Mouse (Mus musculus): Measurements from ENCODE around the gene Gtf2f2. TPM values are rescaled to one million over a fixed set of nuclear protein-coding genes. Genes with fewer than 3 reads are reported as not detected.

Gtf2f2 gene
- total RNA-seq, 2 experiments from 2014 or later = 6.2 to 8.0 TPM

DNA sequence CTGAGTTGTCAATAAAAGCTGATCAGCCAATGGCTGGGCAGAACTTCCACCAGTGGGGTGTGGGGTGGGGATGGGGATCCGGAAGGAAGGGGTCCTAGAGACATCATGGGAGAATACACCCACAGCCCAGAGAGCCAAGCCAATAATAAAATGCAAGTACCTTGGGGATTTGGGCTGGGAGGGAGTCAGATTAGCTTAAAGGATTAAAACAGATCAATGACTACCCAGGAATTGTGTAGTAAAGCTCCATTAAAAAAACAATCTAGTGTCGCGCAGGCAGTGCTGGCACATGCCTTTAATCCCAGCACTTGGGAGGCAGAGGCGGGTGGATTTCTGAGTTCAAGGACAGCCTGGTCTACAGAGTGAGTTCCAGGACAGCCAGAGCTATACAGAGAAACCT, 5.7 kb downstream of the Gtf2f2 start:
- ATAC-seq (replicated peaks; ENCODE audit: low FRiP score, poor library complexity, severe bottlenecking) = no peak

DNA sequence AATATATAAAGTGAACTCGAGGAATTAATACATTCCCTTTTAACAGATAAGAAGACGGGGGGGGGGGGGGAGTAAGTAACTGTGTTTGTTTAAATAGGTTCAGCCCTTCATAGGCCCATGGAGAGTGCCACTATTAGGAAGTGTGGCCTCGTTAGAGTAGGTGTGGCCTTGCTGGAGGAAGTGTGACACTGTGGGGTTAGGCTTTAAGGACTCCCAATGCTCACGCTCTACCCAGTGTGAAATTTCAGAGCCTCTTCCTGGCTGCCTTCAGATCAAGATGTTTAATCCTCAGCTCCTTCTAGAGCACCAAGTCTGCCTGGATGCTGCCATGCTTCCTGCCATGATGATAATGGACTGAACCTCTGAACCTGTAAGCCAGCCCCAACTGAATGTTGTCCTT, 8.9 kb downstream of the Gtf2f2 start:
- no peak for ATAC-seq (replicated peaks; ENCODE audit: low FRiP score, poor library complexity, severe bottlenecking)

DNA sequence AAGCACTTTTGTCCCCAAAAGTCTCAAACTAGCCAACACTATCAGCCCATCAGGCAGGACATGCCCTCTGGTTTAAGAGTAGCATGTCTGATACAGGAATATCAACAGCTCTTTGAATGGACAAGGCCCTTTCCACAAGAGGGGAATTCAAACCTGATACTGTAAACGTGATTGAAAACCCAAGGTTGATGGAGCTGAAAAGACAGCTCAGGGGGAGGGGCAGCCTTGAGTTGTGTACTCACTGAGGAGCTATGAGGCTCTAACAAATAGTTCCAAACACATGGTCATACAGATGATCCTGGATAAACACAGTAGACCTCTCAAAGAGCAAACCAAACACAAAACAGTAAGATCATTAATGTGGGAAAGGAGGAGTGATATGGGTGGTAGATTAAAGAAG, 12.6 kb downstream of the Gtf2f2 start:
- no peak for ATAC-seq (replicated peaks; ENCODE audit: low FRiP score, poor library complexity, severe bottlenecking)

DNA sequence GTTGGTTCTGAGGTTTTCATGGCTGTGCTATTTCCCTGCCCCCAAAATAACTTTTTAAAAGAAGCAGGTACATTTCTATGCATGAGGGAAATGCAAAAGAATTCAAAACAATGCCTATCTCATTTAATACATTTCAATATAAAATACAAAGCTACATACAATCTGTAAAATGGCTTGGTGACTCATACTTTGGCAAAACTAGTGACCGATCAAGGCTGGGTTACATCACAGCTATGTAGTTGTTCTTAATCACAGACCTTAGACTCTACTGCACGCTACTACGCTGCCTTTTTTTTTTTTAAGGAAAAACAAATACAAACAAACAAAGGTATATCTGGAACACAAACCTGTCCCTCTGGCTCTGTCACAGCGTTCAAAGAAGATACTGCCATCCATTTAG, 18.3 kb downstream of the Gtf2f2 start:
- no peak for ATAC-seq (replicated peaks; ENCODE audit: low FRiP score, poor library complexity, severe bottlenecking)

DNA sequence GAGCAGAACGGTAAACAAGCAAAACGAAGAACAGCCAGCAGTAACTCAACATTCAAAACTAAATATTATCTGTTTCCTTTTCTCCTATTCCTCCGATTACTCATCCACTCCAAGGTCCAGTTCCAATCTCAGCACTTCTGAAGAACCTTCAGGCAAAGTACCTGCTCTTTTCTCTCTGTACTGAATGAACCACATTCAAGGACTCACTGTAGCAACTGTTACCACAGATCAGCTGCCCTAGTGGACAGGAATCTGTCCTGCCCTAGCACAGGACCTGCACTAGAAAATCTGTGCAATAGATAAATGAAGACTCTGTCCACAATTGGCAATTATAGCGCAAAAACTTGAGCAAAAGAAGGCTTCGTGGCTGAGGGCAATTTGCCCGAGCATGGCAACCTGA, 19.7 kb downstream of the Gtf2f2 start:
- ATAC-seq (replicated peaks; ENCODE audit: low FRiP score, poor library complexity, severe bottlenecking) = no peak

DNA sequence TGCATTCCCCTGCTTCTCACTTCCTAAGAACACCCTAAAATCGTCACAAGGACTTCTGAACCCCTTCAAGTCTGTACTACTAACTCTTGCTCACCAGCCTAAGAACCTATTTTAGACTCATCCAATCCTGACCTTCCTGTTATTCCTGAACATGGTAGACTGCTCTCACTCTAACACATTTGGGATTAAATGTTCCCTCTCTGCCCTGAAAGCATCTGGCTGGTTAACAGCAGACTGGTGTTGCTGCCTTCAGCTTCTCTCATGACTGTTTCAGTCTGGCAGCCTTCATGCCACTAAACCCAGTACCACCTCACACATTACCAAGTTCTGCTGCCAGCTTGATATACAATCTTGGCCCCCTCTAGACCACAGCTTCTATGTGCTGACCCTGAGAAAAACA, 21.5 kb downstream of the Gtf2f2 start:
- no peak for ATAC-seq (replicated peaks; ENCODE audit: low FRiP score, poor library complexity, severe bottlenecking)

DNA sequence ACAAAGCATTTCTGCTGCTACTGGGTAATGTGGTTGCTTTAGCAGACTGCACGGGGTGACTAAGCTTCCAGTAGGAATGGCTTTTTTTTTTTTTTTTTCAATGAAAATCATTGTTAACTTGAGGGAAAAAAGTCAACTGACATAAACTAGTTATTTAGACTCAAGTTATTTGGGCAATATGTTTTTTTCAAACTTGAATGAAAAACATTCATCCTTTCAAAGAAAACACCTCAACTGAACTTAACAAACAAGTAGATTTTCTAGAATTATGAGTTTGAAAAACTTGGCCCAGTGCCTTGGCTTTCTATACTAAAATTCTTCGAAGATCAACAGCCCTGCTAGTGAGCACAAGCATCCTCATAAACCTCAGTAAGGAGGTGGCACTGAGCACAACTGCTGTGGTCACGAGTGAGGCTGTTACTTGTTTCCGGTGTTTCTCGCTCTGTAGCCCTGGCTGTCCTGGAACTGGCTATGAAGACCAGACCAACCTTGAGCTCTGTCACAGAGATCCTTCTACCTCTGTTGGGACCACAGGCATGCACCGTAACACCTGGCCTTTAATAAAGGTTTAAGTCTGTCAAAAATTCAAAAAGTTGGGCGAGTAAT, 23.7 kb downstream of the Gtf2f2 start:
- no peak for ATAC-seq (replicated peaks; ENCODE audit: low FRiP score, poor library complexity, severe bottlenecking)

DNA sequence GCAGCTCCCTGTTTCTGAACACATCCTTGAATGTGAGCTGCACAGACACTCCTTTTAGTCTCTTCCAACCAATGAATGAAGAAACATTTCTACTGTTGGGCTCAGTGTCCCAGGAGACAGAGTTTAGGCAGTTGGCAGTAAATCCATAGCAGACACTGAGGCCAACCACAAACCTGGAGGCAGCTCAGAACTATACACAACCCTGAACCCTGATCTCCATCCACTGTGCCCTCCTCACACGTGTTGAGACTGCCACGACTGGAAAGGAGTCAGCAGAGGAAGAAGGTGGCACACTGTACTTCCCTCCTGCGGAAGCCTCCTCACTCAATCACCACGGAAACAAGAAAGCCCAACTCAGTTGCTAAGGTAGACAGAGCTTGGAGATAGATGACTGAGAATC, 25.6 kb downstream of the Gtf2f2 start:
- ATAC-seq (replicated peaks; ENCODE audit: low FRiP score, poor library complexity, severe bottlenecking) = no peak

DNA sequence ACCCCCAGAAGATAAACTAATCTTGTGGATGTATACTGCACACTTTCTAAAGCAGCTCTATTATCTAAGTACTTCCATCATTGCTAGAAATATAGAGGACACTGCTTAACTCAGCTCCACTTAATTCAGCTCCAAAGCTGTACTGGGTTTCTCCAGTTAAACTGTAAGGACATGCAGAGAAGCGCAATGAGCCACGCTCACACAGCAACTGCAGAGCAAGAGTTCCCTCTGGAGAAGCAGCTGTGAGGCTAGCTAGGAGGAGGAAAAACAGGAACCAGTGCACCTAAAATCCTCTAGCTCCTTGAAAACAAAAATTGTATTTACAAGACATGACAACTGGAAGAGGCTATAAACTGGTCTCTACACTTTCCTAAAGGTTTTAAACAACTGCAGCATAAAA, 26.8 kb downstream of the Gtf2f2 start:
- no peak for ATAC-seq (replicated peaks; ENCODE audit: low FRiP score, poor library complexity, severe bottlenecking)

DNA sequence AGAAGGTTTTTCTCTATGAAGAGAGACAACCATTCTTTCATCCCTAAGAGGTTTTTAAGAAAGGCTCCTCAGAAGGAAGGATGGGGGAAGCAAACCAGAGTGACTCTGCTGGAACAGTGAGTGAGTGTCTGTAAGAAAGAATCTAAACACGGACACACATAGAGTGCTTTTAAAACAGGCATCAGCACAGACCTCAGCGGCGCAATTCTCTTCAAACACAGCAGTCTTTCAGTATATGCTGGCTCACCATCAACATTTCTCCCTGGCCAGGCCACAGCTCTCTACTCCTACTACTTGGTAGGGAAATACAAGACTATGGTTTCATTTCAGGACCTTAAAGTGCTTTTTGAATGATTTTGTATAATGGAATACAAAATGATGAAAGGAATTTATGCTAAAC, 29.4 kb downstream of the Gtf2f2 start:
- no peak for ATAC-seq (replicated peaks; ENCODE audit: low FRiP score, poor library complexity, severe bottlenecking)

DNA sequence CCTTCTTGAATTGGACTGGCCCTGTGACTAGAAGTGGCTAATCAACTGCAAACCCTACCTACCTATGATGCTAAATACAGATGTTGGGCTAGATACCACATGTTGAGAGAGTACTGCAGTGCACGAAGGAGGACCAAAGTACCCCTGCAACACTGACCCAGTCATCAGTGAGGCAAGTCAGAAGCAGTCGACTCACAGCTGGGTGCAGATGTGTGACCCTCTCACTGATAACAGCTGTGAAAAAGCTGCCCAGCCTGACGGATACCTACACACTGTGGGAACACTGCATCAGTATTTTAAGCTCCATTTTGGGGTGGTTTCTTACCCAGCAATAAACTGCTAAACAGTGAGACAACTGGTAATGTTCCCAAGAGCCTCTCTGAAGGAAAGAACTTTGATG, 34.6 kb downstream of the Gtf2f2 start:
- ATAC-seq (replicated peaks; ENCODE audit: low FRiP score, poor library complexity, severe bottlenecking) = no peak

DNA sequence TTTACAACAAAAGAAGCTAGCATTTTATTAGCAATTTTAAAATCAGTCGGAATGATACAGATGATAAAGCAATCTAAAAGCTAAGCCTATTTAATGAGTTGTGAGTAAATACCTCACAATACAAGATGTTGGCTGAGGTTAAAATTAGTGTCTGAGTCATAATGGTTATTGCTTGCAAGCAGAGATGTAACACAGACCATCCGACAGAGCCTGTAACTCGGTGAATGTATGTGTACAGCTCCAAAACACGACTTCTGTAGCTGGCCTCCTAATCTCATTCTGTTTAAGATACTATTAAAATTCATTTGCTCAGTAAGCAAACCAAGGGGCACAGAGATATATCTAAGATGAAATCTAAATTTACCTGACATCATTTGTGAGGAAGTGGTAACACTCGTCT, 43.4 kb downstream of the Gtf2f2 start:
- ATAC-seq (replicated peaks; ENCODE audit: low FRiP score, poor library complexity, severe bottlenecking) = no peak

DNA sequence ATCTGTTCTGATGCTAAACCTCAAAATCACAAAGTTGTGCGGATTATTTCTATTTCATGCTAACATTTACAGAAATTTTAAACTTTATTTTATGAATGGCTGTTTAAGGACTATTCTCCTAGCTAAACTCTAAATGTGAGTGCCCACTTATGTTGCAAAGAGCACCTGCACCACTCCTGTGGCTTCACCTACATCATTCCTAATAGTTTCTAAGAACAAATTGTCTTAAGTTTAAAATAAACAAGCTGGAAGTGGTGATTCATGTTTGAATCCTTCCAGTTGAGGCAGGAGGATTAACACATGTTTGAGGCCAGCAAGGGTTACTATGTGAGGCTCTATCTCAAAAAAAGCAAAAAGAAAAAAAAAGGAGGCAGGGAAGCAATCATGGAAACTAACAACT, 46.2 kb downstream of the Gtf2f2 start:
- no peak for ATAC-seq (replicated peaks; ENCODE audit: low FRiP score, poor library complexity, severe bottlenecking)

DNA sequence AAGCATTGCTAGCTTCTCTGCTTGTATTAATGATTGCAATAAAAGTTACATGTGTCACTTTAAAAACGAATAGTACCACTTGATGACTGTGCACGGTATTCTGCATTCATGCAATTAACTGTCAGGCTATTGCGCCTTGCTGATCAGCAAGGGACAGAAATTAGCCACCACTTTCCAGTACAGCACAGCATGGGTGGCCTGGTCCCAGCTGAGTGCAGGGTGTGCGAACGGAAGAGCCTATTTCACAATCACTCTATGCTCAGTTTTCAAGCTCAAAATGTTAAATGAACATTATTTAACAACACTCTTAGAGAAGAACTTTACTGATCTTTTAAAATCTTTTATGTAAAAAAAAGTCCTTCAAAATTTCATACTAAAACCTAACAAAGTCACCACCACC, 46.7 kb downstream of the Gtf2f2 start:
- no peak for ATAC-seq (replicated peaks; ENCODE audit: low FRiP score, poor library complexity, severe bottlenecking)

DNA sequence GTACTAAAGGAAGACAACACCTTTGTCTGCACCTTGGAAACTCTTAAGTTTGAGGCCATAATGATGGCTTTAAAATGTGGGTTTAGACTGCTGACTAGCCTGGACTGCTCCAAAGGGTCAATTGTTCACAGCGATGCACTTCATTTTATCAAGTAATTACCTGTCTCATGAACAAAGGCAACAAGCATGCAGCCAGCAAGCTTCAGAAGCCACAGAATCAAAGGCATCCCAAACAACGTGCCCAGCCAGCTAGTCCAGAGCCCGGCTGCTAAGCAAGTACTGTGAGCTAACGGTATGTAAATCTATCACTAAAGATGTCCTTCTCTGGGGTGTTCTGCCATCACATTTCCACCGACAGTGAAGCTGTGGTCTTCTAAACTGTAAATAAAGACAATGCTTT, 47.5 kb downstream of the Gtf2f2 start:
- no peak for ATAC-seq (replicated peaks; ENCODE audit: low FRiP score, poor library complexity, severe bottlenecking)

DNA sequence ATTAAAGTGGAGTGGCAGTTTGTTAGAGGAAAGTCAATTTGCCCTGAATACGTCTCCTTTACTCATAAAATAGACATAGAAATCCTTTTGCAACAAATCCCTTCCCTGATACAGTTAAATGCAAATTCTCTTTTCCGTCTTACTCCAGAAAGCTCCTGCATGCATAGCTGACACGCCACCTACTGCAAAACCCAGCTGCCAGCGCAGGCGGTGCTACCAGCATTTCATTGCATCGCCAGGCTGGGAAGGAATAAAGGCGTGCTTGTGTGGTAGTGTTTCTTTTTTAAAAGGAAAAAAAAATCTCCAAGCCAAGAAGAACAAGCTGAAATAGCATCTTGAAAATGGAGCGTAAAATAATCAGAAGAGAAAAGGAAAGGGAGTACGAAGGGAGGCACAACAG, 48.4 kb downstream of the Gtf2f2 start:
- ATAC-seq (replicated peaks; ENCODE audit: low FRiP score, poor library complexity, severe bottlenecking) = no peak

DNA sequence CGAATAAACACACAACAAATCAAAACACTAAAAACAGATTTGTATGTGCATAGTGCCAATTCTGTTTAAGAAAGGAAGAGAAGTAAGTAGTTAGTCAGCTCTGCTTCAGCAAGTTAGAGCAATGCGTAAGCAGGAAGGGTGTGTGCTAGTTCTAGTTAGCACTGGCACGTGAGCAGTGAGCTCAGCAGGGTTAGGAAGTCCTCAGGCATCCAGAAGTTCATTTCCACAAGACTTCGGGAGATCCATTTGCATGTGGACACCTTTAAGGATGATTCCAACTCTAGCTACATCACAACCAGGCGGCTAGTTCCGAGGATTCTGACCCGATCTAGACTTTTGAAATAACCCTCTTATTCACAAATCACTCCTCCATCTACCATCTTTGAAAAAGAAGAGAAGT, 55.9 kb downstream of the Gtf2f2 start, which contains the start of gene Kctd4:
TSS of gene Kctd4 (plus strand) at position 244 of the 400 bp plus-strand sequence.
- ATAC-seq (replicated peaks; ENCODE audit: low FRiP score, poor library complexity, severe bottlenecking) = no peak

DNA sequence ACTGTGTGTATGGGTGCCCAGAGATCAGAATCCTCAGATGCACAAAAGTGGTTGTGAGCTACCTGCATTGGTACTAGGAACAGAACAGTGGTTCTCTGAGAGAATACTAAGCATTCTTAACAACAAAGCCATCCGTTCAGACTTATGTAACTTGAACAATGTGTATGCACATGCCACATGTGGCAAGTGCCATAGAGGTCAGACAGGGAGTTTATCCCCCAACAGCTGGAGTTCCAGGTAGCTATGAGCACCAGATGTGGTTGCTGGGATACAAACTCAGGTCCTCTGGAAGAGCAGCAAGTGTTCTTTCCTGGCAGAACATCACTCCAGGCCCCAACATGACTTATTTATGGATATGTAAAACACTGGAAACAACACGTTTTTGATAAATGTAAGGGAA, 57.7 kb downstream of the Gtf2f2 start:
- ATAC-seq (replicated peaks; ENCODE audit: low FRiP score, poor library complexity, severe bottlenecking) = no peak

DNA sequence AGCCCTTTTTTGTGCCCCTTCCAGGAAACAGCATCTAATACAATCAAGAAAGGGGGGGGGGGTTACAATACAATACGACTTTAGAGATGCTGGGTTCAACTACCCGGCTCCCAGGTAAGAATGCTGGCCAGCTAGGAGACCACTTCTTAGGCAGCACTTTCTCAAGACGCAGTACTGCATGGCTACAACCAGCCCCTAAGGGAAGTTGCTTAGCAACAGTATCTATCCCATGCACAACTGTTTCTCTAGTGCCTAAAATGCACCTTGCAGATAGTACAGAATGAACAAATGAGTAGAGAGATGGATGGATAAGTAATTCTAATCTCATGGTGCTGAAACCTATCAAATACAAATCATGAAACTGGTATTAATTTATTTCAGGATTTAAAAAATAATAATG, 63.0 kb downstream of the Gtf2f2 start:
- no peak for ATAC-seq (replicated peaks; ENCODE audit: low FRiP score, poor library complexity, severe bottlenecking)

DNA sequence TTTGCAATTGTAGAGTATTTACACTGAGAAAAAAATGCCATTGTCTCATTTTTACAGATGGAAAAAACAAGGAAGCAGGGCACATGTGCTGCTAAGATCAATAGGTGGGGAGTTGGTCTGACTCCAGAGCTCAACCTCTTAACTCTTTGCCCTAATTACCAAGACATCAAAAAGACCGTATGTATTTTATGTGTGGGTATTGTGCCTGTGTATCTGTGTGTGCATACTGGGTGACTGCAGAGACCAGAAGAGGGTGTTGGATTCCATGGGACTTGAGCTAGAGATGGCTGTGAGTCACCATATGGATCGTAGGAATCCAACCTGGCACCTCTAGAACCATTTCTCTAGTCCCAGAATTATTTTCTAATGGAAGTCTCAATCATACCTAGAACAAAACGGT, 68.3 kb downstream of the Gtf2f2 start:
- ATAC-seq (replicated peaks; ENCODE audit: low FRiP score, poor library complexity, severe bottlenecking) = no peak

DNA sequence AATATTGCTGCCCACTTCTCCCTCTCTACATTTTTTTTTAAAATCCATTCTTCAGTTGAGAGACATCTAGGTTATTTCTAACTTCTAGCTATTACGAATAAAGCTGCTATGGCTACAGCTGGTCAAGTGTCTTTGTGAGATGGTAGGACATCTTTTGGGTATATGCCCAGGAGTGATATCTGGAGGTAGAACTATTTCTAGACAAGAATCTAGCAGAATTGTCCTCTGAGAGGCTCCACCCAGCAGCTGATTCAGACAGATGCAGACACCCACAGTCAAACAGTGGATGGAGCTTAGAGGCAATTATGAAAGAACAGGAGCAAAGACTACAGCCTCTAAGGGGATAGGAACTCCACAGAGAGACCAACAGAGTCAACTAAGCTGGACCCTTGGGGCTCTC, 69.2 kb downstream of the Gtf2f2 start:
- no peak for ATAC-seq (replicated peaks; ENCODE audit: low FRiP score, poor library complexity, severe bottlenecking)

DNA sequence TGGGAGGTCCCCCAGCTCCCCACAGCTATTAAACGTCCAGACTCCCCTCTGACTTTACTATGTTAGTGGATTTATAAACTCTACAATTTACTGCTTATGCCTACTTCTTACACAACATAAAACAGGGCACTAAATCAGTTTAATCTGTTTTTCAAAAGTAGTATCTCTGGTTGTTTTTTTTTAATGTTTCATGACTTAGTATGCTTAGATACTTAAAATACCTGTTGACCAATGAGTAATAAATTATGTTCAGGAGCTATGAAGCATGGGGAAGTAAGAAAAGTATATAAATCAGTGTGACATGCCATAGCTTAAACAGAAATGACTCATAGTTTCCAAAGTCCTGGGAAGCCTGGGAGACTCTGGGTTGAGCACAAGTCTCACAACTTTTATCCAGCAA, 73.0 kb downstream of the Gtf2f2 start:
- ATAC-seq (replicated peaks; ENCODE audit: low FRiP score, poor library complexity, severe bottlenecking) = no peak

DNA sequence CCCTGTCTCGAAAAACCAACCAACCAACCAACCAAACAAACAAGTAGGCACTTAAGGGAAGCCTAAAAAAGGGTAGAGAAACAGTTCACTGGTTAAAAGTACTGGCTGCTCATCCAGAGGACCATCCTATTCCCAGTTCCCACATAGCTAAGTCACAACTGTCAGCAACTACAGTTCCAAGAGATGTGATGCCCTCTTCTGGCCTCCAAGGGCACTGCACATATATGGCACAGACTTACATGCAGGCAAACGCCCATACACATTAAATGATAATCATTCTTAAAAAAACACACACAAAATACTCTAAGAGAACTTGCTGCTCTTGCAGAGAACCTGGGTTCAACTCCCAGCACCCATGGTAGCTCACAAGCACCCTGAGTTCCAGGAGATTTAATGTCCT, 76.3 kb downstream of the Gtf2f2 start:
- ATAC-seq (replicated peaks; ENCODE audit: low FRiP score, poor library complexity, severe bottlenecking) = no peak
